Mouse (Mus musculus) C2C12 (cell line): ENCODE measurements around the gene 1810024B03Rik.

ENCODE experiments used
- CTCF ChIP-seq: IDR thresholded peaks from one replicate; pipeline ENCODE4 v1.5.1; 2011; ENCODE audit not compliant: control insufficient read depth, insufficient read depth, insufficient read length
- FOSL1 ChIP-seq: IDR thresholded peaks from one replicate; pipeline ENCODE4 v1.8.0; 2011; ENCODE audit warnings: mild to moderate bottlenecking, low read length; ENCODE audit not compliant: poor library complexity, insufficient read depth, severe bottlenecking
- MAX ChIP-seq: IDR thresholded peaks from one replicate; pipeline ENCODE4 v1.6.1; 2011; ENCODE audit warnings: mild to moderate bottlenecking, control low read depth
- MYOG ChIP-seq: IDR thresholded peaks from one replicate; pipeline ENCODE4 v1.6.1; 2011; ENCODE audit not compliant: control insufficient read depth, insufficient read length; ENCODE audit errors: extremely low read depth

DNA sequence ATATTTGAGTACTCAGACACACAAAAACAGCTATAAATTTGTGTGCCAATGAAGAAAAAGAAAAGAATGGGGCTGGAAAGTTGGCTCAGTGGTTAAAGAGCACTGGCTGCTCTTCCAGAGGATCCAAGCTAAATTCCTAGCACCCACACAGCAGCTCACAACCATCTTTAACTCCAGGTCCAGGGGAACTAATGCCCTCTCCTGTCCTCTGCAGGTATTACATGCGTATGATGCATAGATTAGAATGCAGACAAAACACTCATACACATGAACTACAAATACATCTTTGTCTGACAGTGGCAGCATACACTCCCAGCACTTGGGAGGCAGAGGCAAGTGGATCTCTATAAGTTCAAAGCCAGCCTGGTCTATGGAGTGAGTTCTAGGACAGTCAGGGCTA, 68.5 kb downstream of the 1810024B03Rik start:
- no peak for TF ChIP-seq CTCF
- no peak for TF ChIP-seq FOSL1
- TF ChIP-seq MAX, result no peak
- no peak for TF ChIP-seq MYOG
